Mouse (Mus musculus) mammary gland, adult 2 months (tissue): Measurements from ENCODE around the gene Wdr35. TPM values are rescaled to one million over a fixed set of nuclear protein-coding genes. Genes with fewer than 3 reads are reported as not detected.

Experiments
- polyA plus RNA-seq: library from polyadenylated mRNA; depleted of rRNA; stranded (reverse); fragments of >200 nt; gene quantifications from 2 replicates; pipeline ENCODE4 v1.2.3, GENCODE M21; 2012; ENCODE audit warnings: low replicate concordance; rRNA removed

Wdr35 gene
- polyA plus RNA-seq = 0.86 and 2.7 TPM in 2 replicates

DNA sequence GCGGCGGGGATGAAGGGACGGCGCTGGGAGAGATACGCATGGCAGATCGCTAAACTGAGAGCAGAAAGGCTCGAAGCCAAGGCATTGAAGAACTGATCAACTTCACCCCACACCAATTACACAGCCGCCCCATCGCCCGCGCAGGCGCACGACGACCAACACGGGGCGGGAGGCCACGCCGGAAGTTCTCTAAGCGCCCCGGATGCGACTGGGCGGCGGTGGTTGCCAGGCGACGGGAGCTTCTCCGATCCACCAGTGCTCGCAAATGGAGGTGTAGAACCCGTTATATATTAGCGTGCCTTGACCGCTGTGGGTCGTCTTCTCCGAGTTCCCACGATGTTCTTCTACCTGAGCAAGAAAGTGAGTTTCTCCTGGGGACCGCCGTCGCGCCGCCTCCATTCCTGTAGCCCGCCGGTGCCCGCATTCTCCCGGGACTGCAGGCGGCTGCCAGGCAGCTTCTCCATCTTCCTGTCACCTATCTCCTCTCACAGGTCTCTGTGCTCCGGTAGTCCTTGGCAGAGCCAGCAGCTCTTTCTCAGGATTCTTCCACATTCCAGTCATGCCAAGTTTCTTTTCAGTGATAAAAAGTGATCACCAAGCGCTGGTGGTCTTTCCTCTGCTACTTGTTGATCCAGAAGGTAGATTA lies at the start of gene Wdr35:
Gene Wdr35, plus strand, starts transcription at position 73 of the 646 bp plus-strand sequence.

GRCm38 (mm10) chr12:8947714-8948464 lies 25.8 kb upstream of the Wdr35 start, which contains the start of gene Matn3:
TSS of gene Matn3 (plus strand) at chr12:8947929.

GRCm38 (mm10) chr12:9029888-9030723 lies 56.4 kb downstream of the Wdr35 start, which contains the start of gene Ttc32:
TSS of gene Ttc32 (plus strand) at chr12:9029997.

Other genes with a start within 250 kb of the Wdr35 start
- 54.4 and 64.7 TPM in 2 replicates for gene Sdc1, start 202.6 kb upstream of the Wdr35 start, polyA plus RNA-seq
- gene Laptm4a, start 52.2 kb upstream of the Wdr35 start, polyA plus RNA-seq = 237 and 414 TPM in 2 replicates
- not detected in 2 replicates for gene Matn3, start 26.0 kb upstream of the Wdr35 start, polyA plus RNA-seq
- gene Ttc32, start 56.1 kb downstream of the Wdr35 start, polyA plus RNA-seq = 6.8 and 10.7 TPM in 2 replicates